Mouse (Mus musculus) cerebellum, adult 11 months (tissue): ENCODE results near the gene Zfp979.
"Not testable (repeated sequence)": the region's sequence is repeated elsewhere in the genome, so short reads cannot be mapped to it uniquely, and the experiment has no call there.

Source experiments
- DNase-seq: peaks from one replicate; pipeline ENCODE4 v3.0.0; 2022

The Zfp979 gene

DNA sequence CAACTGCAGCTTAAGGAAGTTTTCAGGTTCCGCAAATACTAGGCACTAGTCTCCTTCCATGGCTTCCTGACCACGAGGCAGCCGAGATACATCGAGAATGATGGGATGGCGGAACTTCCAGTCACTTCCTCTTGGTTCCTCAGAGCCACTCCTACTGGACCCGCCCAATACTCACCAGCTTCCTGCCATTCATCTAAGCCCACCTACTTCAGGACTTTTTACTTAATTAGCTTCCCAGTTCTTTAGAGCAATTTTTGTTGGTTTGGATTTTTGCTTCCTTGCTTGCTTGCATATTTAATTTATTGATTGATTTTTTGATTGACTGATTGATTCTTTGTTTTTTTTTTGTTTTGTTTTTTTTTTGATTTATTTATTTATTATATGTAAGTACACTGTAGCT is at the start of gene Zfp979:
Zfp979 (minus strand) TSS at position 101 of the 400 bp plus-strand sequence.
- not testable (repeated sequence) for DNase-seq

DNA sequence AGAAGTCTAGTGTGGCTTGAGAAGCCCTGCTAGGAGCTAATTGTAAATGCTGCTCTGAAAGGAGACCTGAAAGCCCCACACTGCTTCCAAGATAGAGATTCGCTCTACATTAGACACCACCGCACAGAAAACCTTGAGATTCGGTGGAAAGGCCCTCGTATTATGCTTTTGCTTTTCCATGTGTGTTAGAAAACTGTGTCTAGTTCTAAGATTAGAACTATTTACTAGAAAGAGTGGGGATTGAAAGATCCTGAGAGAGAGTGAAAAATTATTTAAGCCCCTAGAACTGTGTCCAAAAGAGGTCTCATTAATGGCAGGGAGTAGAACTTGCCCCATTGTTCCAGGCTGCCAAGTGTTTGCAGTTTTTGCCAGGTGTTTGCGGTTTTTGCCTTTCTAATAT is 12.9 kb upstream of the Zfp979 start:
- not testable (repeated sequence) for DNase-seq

DNA sequence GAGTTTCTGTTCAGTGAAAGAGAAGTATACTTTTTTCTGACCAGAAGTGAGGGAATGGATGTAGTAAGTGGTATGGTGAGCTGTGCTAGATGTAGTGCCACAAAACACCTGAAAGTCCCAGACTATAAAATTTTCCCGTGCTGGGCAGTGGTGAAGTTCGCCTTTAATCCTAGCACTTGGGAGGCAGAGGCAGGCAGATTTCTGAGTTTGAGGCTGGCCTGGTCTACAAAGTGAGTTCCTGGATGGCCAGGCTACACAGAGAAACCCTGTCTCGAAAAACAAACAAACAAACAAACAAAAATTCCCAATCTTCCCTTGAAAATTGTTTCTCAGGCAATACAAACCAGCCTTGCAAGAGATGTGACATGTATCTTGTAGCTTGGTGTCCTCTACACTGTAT is 5.1 kb upstream of the Zfp979 start:
- DNase-seq, result not testable (repeated sequence)

DNA sequence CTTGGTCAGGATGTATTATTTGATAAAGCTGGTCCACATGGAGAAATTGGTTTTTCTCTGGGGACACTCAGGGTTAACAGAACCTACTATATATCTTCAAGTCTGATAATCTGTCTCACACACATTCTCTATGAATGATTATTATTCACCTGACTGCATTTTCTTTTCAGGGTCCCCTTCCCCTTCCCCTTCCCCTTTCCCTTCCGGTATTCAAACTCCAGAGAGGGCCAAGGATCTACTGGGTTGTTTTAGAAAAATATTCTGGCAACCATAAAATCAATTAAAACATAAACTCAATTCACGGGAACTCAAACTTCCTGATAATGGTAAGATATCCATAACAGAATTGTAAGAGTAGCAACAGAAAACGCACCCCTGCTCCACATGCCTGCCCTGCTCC is 381 bp downstream of the Zfp979 start:
- not testable (repeated sequence) for DNase-seq

DNA sequence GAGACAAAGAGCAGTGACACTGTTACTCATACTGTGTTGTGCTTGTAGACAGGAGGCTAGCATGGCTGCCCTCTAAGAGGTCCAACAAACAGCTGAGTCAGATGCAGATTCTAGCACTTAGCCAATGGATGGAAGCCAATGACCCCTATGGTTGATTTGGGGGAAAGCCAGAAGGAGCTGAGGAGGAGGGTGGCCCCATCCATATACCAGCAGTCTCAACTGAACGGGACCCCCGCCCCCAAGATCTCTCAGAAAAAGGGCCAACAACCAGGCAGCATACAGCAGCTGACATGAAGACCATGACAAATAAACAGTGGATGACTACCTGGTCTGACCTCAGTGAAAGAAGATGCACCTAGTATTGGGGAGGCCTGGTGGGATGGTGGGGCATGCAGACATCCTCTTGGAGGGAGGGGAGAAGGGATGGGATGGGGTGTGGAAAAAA is 8.5 kb downstream of the Zfp979 start:
- not testable (repeated sequence) for DNase-seq

DNA sequence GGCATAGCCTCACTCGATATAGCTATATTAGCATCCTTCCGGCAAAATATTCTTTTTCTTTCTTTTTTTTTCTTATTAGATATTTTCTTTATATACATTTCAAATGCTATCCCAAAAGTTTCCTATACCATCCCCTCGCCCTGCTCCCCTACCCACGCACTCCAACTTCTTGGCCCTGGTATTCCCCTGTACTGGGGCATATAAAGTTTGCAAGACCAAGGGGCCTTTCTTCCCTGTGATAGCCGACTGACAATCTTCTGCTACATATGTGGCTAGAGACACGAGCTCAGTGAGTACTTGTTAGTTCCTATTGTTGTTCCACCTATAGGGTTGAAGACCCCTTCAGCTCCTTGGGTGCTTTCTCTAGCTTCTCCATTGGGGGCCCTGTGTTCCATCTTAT is 35.8 kb downstream of the Zfp979 start:
- not testable (repeated sequence) for DNase-seq

DNA sequence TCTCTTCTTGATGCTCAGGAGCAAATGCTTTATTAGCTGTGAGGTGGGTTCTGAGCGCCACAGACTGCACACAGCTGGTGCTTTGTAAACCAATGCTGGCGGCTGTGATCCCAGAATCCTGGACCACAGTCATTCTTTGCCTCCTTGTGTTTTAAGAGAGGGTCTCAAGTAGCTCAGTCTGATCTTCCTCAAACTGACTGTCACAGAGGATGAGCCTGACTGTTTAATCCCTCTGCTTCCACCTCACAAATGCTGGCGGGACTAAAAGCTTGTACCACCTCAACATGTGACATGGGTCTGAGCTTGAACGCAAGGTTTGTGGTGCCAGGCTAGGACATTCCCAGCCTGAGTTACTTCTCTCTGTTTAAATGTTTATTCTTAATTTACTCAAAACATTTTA is 36.8 kb downstream of the Zfp979 start:
- DNase-seq, result no peak

DNA sequence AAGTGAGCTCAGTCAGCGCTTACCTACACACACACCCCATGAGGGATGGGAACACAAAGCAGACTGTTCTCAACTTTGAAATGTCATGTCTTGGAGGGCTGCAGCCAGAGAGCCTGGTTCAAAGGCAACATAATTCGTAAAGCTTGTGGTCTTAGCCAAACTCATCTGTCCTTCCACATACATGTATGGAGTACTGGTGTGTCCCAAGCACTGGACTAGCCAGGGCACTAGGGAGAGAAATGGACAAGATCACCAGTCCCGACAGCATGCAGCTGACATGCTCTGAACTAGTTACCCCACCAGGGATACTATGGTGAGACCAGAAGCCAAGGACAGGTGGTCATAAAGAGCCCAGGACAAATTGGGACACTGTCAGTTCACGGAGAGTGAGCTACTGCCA is 38.5 kb downstream of the Zfp979 start:
- no peak for DNase-seq

DNA sequence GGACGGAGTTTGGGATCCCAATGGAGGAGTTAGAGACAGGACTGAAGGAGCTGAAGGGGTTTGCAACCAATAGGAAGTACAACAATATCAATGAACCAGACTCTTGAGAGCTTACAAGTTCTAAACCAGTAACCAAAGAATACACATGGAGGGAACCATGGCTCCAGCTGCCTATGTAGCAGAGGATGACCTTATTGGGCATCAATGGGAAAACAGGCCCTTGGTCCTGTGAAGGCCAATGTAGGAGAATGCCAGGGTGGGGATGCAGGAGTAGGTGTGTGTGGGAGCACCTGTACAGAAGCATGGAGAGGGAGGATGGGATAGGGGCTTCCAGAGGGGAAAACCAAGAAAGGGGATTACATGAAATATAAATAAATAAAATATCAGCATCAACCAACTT is 40.4 kb downstream of the Zfp979 start:
- DNase-seq, result no peak

DNA sequence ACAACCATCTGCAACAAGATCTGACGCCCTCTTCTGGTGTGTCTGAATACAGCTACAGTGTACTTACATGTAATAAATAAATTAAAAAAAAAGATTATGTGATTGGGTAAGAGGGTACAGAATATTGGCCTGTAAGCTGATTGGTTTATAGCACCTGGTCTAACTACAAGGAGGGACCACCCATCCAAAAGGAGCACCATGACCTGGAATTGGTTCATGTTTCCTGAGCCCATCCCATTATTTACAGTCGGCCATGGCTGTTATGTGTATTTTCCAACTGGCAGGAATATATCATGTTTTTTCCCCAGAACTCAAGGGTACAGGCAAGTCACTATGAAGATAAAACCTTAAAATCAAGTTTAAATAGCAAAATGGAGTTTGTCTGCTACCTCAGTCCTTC is 43.5 kb downstream of the Zfp979 start:
- DNase-seq, result no peak

DNA sequence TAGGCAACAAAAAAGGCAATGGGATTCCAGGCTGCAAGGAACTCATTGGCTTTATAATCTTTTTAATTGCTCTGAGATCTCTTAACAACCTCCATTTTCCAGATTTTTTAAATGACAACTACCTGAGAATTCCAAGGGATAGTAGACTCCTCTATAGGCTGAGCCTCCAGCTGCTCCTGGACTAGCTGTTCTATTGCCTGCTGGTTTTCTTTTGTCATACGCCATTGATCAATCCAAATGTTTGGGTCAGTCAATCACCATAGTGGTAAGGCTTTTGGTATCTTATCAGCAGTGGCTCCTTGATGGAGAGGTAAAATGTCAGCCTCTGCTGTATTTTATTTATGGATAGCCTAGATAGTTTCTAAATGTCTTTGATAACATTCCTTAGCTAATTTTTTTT is 44.6 kb downstream of the Zfp979 start:
- no peak for DNase-seq

DNA sequence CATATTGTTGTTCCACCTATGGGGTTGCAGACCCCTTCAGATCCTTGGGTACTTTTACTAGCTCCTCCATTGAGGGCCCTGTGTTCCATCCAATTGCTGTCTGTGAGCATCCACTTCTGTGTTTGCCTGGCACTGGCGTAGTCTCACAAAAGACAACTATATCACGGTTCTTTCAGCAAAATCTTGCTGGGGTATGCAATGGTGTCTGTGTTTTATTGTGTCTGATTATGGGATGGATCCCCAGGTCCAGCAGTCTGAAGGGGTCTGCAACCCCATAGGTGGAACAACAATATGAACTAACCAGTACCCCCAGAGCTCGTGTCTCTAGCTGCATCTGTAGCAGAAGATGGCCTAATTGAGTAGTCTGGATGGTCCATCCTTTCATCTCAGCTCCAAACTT is 47.7 kb downstream of the Zfp979 start:
- not testable (repeated sequence) for DNase-seq

DNA sequence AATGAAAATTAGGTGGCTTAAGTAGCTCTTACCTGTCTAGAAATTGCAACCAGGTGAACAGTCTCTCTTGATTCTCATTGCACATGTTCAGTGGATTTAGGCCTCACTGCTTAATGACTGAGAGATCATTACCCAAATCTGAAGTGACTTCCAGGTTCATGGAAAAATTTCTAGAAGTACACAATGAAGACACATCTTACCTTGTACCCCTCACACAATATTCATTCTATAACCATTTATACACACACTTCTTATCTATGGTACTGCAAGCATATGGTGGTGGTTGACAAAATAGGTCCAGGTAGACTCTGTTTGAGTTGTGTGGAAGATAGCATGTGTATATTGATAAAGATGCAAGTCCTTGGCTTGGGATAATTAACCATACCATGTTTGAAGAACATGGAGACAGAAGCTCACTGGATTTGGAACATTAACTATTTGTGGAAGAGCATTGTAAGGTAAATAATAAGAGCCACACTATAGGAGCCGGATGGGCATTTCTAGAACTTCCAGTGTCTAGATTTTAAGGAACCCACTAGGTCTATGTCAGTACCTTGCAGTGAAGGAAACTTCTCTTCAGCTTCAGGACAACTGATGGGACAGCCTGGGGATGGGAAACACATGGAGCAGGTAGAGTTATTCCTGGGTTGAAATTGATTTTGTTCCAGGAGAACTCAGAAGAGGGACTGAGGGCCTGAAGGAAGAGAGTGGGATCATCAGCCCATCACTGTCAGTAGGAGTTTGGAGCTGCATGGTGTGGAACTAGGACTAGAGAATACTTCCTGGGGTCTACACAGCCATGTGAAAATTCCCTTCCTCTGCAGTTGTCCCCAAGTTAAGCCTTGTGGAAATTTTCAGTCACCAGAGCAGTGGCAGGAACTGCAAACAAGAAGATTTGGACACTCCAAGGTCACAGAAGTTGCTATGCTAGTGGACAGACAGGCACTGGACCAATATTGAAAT is 55.5 kb downstream of the Zfp979 start:
- no peak for DNase-seq

DNA sequence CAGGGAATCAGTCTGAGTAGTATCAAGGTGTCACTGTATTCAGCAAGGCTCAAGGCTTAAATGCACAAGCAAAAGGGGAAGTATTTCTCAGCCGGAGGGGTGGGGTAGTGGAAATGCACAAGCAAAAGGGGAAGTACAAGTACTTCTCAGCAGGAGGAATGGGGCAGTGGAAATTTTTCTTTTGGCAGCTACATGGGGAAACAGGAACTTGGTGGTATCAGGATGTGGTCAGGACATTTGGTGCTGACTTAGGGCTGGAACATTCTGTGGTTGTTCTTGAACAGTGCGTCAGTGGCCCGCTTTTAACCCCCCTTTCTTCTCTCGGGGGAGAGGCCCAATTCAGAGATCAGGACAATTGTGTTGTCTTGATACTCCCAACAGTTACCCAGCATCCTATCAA is 62.9 kb downstream of the Zfp979 start:
- DNase-seq, result not testable (repeated sequence)

DNA sequence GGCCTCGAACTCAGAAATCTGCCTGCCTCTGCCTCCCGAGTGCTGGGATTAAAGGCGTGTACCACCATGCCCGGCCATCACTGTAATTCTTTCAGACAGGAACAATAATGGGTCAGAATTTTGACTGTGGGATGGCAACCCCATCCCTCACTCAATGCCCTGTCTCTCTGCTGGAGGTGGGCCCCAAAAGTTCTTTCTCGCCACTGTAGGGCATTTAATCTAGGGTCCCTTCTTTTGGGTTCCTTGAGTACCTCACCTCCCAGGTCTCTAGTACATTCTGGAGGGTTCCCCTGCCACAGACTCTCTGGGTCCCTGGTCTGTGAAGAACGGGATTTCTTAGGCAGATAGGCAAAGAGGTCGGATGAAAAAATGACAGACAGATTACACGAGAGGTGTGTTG is 71.2 kb downstream of the Zfp979 start:
- DNase-seq, result not testable (repeated sequence)

DNA sequence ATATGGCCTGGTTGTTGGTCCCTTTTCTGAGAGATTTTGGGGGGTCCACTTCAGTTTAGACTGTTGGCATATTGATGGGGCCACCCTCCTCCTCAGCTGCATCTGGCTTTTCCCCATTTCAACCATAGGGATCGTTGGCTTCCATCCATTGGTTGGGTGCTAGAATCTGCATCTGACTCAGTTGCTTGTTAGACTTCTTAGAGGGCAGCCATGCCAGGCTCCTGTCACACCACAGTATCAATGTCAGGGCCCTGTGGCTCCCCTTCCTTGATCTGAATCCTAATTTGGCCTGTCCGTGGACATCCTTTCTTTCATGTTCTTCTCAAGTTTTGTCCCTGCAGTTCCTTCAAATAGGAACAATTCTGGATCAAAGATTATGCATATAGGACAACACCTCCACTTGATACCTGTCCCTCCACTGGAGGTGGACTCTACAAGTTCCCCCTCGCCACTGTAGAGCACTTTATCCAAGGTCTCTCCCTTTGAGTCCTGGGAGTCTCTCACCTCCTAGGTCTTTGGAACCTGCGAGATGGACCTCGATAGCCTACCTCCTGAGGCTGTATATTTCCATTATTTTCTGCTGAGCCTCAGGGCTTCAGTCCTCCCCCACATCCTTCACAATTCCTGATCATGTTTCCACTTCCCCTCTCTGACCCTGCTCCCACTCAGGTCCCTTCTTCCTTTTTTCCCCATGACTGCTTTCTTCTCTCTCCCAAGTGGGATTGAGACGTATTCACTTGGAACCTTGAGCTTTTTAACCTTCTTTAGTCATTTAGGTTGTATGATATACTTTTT is 76.7 kb downstream of the Zfp979 start:
- DNase-seq, result no peak
